Mouse (Mus musculus) megakaryocyte, adult 5-6 weeks (primary cell): Measurements from ENCODE around the gene Hectd2. TPM values are rescaled to one million over a fixed set of nuclear protein-coding genes. Genes with fewer than 3 reads are reported as not detected.

Experiments used
- ATAC-seq: 2 replicates; pipeline ENCODE4 v1.8.0; 2016; ENCODE audit warnings: mild to moderate bottlenecking, inconsistent platforms; ENCODE audit not compliant: poor library complexity, severe bottlenecking
- total RNA-seq, 2 experiments: library from RNA; stranded (forward) in 1 of 2; stranded (reverse) in 1 of 2; fragments of 153-499, 151-499 nt in 1 of 2; fragments of 221-1000, 200-1000 nt in 1 of 2; gene quantifications; 2 replicates each; pipeline versions ENCODE4 v1.2.3 to v1.2.4; 2015 to 2017

Hectd2 gene
- total RNA-seq, 2 experiments from 2014 or later = 0.70 to 0.87 TPM

DNA sequence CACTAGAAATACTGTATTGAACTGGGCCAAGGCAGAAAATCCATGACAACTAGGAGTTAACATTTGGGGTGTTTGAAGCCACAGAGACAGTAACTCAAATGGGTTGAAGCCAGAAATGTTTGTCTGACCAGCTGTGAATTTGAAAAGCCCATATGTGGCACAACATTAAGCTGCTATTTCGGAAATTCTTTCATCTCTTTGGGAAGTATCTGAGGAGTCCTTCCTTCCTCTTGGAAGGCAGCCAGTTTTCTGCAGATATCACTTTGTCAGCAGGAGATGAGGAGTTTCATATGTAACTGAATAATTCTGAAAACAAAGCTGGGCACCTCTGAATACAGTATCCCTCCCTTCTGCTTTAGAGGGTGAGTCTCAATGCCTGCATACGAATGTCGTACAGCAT is 86.7 kb downstream of the Hectd2 start:
- ATAC-seq = no peak

DNA sequence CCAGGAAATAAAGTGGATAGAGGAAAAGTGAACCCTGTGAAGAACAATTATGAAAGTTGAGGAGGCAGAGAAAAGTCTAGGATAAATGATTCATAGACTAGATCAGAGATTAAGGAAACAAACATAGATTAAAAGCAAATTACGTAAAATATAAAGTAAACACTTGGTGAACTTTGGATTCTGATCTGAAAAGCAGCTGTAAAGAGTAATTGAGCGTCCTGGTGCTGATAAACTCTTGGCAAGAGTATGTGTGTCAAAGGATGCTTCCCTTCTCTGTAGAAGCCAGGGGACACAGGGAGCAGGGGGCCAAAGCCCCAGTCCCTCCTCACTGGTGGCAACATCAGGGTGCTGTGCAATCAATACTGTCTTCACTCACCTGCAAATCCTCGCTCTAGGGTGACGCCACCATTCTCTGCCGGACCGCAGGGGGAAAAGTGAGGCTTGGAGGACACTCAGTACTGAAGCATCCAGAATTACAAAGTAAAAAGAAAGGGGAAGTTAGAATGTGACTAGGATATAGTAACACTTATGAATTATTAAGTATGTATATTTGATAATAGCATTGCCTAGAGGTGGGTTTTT is 91.0 kb downstream of the Hectd2 start:
- ATAC-seq = no peak

DNA sequence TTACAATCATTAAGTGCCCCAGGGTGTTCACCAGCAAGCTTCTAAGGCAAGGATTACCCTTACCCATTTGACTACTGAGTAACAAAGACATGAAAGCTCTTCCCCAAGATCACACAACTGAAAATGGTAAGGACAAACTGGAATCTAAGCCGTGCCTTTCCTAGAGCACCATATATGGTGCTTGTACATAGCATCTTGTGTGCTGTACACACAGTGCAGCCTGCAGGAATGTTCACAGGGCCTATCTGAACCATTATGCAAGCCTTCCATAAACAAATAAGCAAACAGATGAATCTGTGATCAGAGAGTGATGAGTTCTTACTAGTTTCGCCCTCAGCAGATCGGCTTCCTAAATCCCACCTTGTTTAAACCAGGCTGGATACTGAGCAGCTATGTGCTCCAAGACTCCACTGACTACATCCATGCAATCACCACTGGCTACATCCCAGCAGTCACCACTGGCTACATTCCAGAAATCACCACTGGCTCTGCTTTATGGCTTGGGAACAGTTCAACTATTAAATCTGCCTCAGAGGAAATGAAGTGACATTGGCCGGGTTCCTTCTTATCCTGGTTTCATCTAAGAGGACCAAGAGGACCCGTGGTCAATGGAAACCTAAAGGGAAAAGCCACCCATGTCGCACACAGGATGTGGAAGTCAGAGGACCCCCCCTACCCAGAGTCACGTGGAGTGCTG is 91.8 kb downstream of the Hectd2 start:
- ATAC-seq = no peak

DNA sequence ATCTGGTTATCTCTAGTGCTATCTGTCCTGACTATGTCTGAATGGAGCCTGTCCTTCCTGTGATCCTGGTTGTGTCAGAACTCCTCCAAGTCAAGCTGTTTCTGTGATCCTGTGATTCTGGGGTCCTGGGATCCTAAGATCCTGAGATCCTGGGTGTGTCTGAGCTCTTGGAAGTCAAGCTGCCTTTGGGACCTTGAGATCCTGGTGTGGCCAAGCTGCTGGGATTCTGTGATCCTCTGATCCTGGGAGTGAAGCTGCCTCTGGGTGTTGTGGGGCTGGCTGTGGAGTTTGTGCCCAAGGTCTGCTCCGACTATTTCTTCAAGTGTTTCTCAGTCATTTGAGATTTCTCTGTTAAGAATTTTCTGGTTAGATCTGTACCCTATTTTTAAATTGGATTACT is 98.2 kb downstream of the Hectd2 start:
- no peak for ATAC-seq

DNA sequence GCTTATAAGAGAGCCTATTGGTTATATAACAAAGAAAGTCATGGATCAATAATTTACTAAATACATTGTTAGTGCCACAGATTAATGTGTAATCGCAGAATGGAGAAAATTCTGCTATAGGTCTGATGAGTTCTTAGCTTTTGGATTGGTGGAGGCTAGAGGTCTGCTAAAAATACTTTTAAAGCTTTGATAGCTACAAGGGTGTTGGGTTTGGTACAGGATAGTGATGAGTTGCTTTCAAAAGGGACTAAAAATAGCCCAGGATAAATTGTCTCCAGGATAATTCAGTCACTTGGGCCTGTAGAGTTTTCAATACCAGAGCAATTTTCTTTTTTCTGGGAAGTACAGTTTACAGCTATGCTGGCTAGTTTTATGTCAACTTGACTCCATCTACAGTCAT is 108.3 kb downstream of the Hectd2 start:
- no peak for ATAC-seq

DNA sequence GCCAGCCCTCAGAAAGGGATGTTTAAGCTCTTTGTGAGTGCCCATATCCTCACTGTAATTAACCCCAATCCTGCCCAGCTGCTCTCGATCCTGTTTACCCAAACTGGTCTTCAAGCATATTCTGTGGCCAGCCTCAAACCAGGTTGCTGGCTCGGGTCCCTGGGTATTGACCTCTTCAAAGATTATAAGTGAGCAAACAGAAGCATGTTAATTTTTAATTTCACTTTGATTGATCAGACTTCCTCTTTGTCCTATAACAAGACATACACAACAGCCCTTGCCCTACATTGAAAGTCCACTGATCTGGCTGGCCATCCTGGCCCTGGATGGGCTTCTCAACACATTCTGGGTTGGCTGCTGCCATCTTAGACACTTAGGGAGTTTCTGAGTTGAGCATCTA is 109.5 kb downstream of the Hectd2 start:
- no peak for ATAC-seq

DNA sequence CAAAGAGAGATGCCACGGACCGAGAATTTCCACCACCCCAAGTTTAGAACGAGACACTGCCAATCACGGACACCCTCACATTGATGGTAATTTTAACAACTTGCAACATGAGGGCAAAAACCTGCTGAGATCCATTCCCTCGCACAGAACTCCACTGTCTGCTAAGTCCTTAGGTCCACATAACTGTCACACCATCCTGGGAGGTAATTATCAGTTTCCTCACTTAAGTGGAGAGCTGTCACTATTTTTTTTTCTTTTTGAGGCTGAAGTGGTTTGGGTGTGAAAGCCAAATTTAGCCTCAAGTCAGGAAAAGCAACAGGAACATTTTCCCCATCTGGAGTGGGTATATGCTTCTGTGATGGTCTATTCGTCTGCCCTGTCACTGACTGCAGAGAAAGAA is 110.0 kb downstream of the Hectd2 start:
- no peak for ATAC-seq

DNA sequence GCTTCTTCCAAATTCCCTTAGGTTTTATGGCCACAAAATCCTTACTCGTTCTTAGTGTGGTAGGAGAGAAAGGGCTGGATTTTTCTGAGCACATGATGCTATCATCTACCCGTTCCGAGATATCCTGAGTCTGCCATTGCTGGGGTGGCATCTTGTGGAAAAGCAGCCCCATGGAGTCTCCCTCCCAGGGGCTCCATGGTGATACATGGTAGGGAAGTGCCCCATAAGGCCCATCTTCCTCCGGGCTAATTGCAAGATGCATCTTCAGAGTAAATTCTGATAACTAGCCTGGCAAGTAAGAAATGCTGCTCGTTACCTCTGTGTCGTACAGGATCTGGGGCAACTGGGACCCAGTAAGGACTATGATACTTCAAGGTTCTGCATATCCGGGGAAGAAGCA is 110.8 kb downstream of the Hectd2 start:
- no peak for ATAC-seq

DNA sequence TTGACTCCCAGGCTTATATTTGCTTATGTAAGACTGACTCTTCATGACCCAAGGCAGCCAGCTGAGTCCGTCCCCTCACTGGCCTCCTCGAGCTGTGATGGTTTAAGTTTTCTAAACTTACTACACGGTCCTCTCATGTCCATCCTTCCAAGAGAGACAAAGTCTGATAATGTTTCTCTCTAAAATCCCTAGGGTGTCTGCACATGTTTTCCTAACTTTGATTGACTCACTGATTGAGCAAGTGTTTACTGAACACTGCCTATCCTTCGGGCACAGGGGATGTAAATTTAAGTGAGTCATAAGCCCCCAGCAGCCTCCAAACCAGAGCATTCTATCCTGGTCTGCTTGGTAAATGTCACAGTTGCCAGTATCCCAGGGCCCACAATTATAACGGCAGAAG is 111.2 kb downstream of the Hectd2 start:
- ATAC-seq = no peak

DNA sequence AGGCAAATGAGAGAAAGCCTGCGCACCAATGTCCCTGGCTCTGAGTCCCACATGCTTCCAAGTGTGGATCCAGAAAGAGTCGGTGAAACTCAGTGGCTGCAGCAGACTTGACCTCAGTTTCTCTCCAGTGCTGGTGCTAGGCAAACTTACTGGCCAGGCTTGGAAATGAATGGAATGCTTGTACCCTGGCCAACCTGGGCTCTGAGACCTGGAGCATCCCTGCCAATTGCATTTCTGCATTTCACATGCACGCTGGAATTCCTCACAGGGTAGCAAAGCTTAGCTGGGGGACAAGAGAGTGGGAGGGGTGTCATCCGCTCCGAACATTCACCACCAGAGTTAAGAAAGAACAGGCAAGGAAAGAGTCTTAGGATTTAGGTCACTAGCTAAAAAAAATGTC is 112.0 kb downstream of the Hectd2 start:
- no peak for ATAC-seq

DNA sequence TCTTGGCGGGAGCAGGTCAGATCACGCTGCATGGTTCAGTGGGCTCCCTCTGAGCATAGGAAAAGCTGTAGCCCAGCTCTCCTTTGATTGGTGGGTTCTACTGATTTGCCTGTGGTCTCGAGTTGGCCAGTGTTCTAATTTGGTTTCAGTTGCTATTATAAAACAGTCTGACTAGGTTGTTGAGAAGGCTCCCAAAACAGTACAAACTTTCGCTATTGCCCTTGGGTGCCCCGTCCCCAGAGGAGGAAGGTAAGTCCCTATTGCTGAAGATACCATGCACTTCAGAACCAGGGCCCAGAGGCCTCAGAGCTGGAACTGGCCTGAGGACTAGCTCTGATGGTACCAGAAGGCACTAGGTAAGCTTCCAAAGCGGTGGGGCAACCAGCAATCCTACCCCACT is 112.9 kb downstream of the Hectd2 start:
- ATAC-seq = no peak

DNA sequence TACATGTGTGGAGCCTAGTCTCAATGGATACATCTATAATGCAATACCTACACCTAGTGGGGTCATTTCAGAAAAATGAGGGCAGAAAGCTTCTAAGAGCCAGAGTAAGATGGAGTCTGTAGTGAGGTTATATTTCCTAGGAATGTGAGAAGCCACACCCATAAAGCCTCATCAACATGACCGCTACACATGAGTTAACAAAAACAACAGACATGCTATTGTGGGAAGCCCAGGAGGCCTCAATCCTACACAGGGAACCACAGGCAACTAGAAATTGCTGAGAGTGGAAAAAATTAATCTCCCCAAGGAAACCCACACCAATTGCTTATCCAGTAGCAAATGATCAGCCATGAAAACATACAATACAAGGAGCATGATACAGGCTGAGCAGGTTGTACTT is 113.7 kb downstream of the Hectd2 start:
- ATAC-seq = no peak

DNA sequence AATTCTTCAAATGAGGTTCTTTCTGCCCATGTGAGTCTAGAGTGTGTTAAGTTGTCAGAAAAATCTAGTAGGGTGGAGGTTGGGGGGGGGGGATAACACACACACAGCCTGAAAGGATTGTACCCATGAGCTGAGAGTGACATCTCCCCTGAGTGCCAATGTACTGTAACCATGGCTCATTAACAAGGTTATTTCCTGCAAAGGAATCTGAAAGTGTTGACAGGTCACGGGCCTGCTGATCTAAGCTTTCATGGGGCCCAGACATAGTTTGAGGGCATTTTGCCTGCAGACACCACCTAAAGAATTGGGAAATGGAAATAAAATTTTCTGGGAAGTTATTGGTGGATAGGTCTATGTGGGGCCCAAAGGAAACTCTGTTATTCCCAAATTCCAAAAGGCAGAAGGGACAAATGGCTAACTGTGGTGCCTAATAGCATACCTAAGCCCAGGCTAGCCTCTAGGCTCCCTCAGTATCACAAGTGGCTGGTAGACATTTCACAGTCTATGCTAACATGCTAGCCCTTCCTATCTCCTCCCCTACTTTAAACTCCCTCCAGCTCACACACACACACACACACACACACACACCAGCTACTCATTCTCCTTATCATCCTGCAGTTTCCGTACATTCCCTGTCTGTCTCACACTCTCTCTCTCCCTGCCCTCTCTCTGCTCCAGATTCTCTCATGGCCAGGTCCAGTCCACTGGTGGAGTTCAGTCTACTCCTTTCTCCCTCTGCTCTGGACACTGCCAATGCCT is 114.6 kb downstream of the Hectd2 start:
- ATAC-seq = no peak

DNA sequence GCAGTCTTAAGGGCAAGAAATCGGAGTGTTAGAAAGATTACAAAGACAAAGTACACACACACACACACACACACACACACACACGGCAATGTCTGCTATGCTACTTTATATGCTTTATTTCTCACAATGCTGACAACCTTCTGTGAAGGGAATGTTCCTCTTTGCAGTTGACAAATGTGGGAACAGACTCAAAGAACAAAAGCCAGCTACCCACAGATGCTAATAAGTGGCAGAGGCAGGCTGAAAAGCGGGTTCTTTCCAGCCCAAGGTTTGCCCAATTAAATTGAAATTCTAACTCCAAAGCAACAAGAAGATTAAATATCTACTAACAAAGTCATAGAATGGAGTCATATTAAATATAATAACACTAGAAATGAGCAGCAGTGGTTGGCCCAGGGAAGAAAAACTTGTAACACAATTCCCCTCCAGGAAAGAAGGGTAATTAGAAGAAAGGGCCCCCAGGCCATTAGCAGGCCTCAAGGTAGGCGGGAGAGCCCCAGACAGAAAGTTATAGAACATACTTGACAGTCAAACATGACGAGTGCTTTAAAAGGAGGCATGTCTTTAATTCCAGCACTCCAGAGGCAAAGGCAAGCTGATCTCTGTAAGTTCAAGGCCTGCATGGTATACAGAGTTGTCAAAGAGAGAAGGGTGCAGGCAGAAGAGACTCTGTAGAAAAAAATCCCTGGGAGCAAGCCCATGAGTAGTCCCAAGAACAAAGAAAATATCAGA is 115.4 kb downstream of the Hectd2 start:
- no peak for ATAC-seq

Other genes starting within 250 kb of the Hectd2 start
- 37.5 and 41.4 TPM in 2 replicates for gene Pcgf5, start 206.3 kb upstream of the Hectd2 start, total RNA-seq (2015)
- gene Pcgf5, start 206.3 kb upstream of the Hectd2 start, total RNA-seq (2017) = 36.8 and 40.8 TPM in 2 replicates
- not detected in 2 replicates for gene Ppp1r3c, start 182.0 kb downstream of the Hectd2 start, total RNA-seq (2015)
- not detected in 2 replicates for gene Ppp1r3c, start 182.0 kb downstream of the Hectd2 start, total RNA-seq (2017)